Mouse (Mus musculus): Measurements from ENCODE around the gene Tac2. TPM values are rescaled to one million over a fixed set of nuclear protein-coding genes. Genes with fewer than 3 reads are reported as not detected.
"Not testable (repeated sequence)": the region's sequence is repeated elsewhere in the genome, so short reads cannot be mapped to it uniquely, and the experiment has no call there.

Gene Tac2
- total RNA-seq, 2 experiments from 2014 or later = not detected

- intact Hi-C loops (cut with DNase I) = no loop called here
- DNase-seq (ENCODE audit: low spot score) = no peak
These were observed 30.4 kb downstream of the Tac2 start for GRCm38 (mm10) chr10:127754566-127755166.

DNA sequence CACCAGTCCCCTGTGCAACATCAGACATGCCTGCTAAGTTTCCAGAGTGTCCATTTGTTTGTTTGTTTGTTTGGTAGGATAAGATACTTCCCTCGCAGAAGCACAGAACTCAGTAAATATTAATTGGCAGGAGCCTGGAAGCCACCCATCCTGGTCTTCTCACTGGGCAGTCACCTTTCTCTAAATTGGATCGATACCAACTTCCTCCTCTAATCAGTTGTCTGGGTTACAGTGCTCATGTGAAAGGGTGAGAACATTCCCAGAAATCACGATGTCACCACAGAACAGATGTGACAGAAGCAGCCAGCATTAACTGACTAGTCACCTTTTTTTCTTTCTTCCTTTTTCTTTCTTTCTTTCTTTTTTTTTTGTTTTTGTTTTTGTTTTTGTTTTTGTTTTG, 31.0 kb downstream of the Tac2 start:
- no peak for DNase-seq (ENCODE audit: low spot score)

DNA sequence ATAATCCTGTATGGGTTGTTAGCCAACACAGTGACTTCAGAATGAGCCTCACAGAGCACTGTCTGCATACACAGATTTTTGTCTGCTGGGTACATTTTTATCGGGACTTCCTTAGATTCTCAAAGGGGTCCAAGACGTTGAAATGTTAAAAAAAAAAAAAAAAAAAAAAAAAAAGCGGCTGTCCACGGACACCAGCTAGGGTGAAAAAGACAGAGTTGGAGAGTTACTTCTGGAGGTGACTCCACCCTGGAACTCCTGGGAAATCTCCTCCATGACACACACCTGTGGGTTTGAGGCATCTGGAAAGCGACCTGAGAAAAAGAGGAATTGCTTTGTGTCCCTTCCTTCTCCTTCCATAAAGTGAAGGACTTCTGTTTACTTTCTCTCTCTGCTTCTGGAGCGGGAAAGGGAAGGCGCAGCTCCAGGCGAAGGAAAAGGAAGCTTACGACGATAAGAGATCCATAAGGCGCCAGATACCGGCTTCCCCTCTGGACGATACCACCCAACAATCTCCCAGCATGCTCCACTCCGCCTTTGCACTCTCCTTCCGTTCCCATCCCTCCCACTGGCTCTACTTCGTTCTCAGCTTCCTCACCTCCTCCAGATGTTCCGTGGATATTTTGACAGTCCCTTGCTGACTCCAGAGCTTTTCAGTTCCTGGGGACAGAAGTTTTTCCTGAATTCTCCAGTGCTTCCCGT, 31.6 kb downstream of the Tac2 start:
- intact Hi-C loops (cut with DNase I) = no loop called here
- DNase-seq (ENCODE audit: low spot score) = no peak

More for the DNA sequence above, 31.0 kb downstream of the Tac2 start:
- intact Hi-C loops (cut with DNase I) = no loop called here

- intact Hi-C loops (cut with DNase I) = no loop called here
- no peak for DNase-seq (ENCODE audit: low spot score)
These were observed 35.2 kb downstream of the Tac2 start, which contains the start of the genes Rdh1 and Rdh16f1 for GRCm38 (mm10) chr10:127759181-127760110. Gene Rdh1 (plus strand): TSS chr10:127759721. Gene Rdh16f1 (plus strand): TSS chr10:127759787.

DNA sequence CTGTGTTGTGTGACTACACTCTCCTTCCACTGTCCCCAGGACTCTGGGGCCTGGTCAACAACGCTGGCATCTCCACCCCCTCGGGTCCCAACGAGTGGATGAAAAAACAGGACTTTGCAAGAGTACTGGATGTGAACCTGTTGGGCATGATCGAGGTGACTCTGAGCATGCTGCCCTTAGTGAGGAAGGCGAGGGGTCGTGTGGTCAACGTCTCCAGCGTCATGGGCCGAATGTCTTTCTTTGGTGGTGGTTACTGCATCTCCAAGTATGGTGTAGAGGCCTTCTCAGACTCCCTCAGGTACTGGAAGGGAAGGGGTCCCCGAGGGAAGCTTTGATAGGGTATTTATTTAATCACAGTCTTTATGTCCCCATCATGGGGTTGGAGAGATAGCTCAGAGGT, 38.6 kb downstream of the Tac2 start:
- intact Hi-C loops (cut with DNase I); DNase-seq (ENCODE audit: low spot score): not testable (repeated sequence)

GRCm38 (mm10) chr10:127763914-127764680, 39.8 kb downstream of the Tac2 start:
- DNase-seq (ENCODE audit: low spot score) = no peak
- intact Hi-C loops (cut with DNase I) = no loop called here

DNA sequence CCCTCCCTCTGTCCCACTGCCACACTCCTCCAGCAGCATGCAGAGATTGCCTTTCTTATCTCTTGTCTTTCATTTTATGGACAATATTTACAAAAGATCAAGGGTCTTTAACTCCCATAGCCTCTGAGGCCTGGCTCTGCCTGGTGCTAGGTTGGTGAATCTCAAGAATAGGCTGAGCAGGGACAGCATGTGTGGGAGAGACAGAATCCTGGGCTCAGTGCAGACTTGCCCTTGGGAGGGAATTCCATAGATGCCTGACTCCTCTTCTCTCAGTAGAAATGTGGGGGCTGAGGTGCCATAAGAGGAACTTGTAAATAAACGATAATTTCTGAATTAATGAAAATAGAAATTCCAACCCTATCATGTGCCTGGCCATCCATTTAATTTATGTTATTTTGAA, 42.3 kb downstream of the Tac2 start:
- intact Hi-C loops (cut with DNase I) = no loop called here

GRCm38 (mm10) chr10:127776011-127776410, 51.7 kb downstream of the Tac2 start, which contains the start of gene Rdh9:
Gene Rdh9 (plus strand): TSS chr10:127776386.
- no peak for DNase-seq (ENCODE audit: low spot score)
- intact Hi-C loops (cut with DNase I) = no loop called here

More for the DNA sequence above, 42.3 kb downstream of the Tac2 start:
- no peak for DNase-seq (ENCODE audit: low spot score)

Other genes with a start within 250 kb of the Tac2 start
- under 1 TPM; 0.22 to 0.70 TPM for gene Stac3, start 222.8 kb upstream of the Tac2 start, total RNA-seq (2021)
- gene Ndufa4l2, start 209.5 kb upstream of the Tac2 start, total RNA-seq (2021) = 10 to 100 TPM; 22.6 to 33.1 TPM
- 10 to 100 TPM; 44.3 TPM for gene Shmt2, start 202.0 kb upstream of the Tac2 start, total RNA-seq (2021)
- gene Nxph4, start 189.9 kb upstream of the Tac2 start, total RNA-seq (2021) = under 1 TPM; 0.31 to 0.34 TPM
- 10 to 100 TPM; 70.7 to 90.2 TPM for gene Lrp1, start 103.3 kb upstream of the Tac2 start, total RNA-seq (2021)
- gene Stat6, start 81.5 kb upstream of the Tac2 start, total RNA-seq (2021) = 10 to 100 TPM; 45.3 to 47.6 TPM
- 1 to 10 TPM; 3.4 to 4.4 TPM for gene Nemp1, start 57.6 kb upstream of the Tac2 start, total RNA-seq (2021)
- 1 to 10 TPM; 5.6 to 7.0 TPM for gene Nab2, start 55.9 kb upstream of the Tac2 start, total RNA-seq (2021)
- under 1 TPM in 1 of 2 experiments, not detected in 1; 0.10 TPM for gene Myo1a, start 19.3 kb upstream of the Tac2 start, total RNA-seq (2021)
- 1 to 10 TPM; 6.8 to 8.3 TPM for gene Zbtb39, start 15.1 kb downstream of the Tac2 start, total RNA-seq (2021)
- 1 to 10 TPM; 3.4 to 3.8 TPM for gene Gpr182, start 27.3 kb downstream of the Tac2 start, total RNA-seq (2021)
- under 1 TPM in 1 of 2 experiments, not detected in 1; 0.08 TPM for gene Rdh1, start 35.2 kb downstream of the Tac2 start, total RNA-seq (2021)
- gene Rdh16f1, start 35.3 kb downstream of the Tac2 start, total RNA-seq (2021) = under 1 TPM in 1 of 2 experiments, not detected in 1; 0.20 TPM
- not detected for gene Rdh9, start 51.9 kb downstream of the Tac2 start, total RNA-seq (2021)
- gene Rdh16, start 76.7 kb downstream of the Tac2 start, total RNA-seq (2021) = not detected
- gene Rdh19, start 125.5 kb downstream of the Tac2 start, total RNA-seq (2021) = not detected
- gene Rdh16f2, start 142.0 kb downstream of the Tac2 start, total RNA-seq (2021) = not detected
- not detected for gene Rdh7, start 164.3 kb downstream of the Tac2 start, total RNA-seq (2021)
- not detected for gene Sdr9c7, start 174.0 kb downstream of the Tac2 start, total RNA-seq (2021)